Mouse (Mus musculus) E14TG2a.4 (cell line): ENCODE measurements at regions not wholly inside any gene's neighbourhood (a gene's known extent, or its start where the extent isn't known, plus 50 kb on each side); places are given as distances from the start of the nearest gene placed in this dataset.

Experiments used
- CTCF ChIP-seq: conservative IDR thresholded peaks from 2 replicates; pipeline ENCODE4 v1.5.1; 2014; ENCODE audit warnings: low read length
- POU5F1 ChIP-seq: IDR thresholded peaks from 2 replicates; pipeline ENCODE4 v1.6.1; 2014; ENCODE audit warnings: low read length, borderline replicate concordance

DNA sequence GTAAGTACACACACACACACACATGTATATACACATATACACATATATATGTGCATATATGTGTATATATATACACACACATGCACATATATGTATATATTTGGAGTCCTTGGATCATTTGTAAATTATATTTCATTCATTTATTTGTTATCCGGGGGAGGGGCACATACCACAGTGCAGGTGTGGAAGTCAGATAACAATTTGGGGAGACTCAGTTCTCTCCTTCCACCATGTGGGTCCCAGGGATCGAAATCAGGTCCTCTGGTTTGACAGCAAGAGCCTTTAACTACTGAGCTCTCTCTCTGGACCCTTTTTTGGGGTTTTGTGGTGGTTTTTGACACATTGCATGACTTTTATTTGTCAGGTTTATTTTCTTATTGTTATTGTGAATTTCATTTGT lies 65.8 kb upstream of the Cecr2 start:
- TF ChIP-seq CTCF, result no peak
- no peak for TF ChIP-seq POU5F1
